Comparison of ENCODE assay signal across 20 mouse cellular contexts in the genomic region with DNA sequence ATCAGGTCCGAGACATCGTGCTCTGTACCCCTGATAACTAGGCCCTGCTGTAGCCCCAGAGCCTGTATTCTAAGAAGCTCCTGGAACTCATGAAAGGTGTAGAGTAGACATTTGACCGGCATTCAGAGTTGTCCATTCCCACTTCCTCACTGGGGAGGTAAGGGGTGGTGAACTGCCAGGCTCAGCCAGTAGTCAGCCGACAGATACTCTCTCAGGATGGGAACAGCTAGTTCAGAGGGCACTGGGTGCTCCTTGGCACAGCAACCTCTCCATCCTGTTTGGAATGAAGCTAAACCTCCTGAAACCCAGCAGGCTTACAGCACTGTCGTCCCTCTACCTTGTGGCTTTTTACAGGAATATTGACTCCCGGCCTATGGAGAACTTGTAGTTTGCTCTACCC. TPM values are rescaled to one million over a fixed set of nuclear protein-coding genes. Genes with fewer than 3 reads are reported as not detected.
"Had no signal": no experiment of that assay in that cellular context is flagged by ENCODE, and none has a peak within 500 bp of the region (broad histone marks: within the 10 kb centered on the region; RNA-seq: fewer than 3 reads in every experiment).

No protein-coding gene starts in this region.

- H3K4me1 ChIP-seq: neural tube, embryonic 12.5 days had no signal

- ATAC-seq: liver, embryonic 12.5 days had no signal

- H3K9me3 ChIP-seq: limb, embryonic 10.5 days; limb, embryonic 13.5 days; liver, embryonic 12.5 days; liver, embryonic 15.5 days; neural tube, embryonic 12.5 days; neural tube, embryonic 15.5 days had no signal

- H3K4me3 ChIP-seq: limb, embryonic 10.5 days; limb, embryonic 13.5 days; liver, embryonic 12.5 days; liver, embryonic 15.5 days; neural tube, embryonic 12.5 days; neural tube, embryonic 15.5 days had no signal

- H3K27me3 ChIP-seq: limb, embryonic 13.5 days; neural tube, embryonic 12.5 days; neural tube, embryonic 15.5 days had no signal

- H3K9ac ChIP-seq: limb, embryonic 13.5 days; liver, embryonic 12.5 days; liver, embryonic 15.5 days; neural tube, embryonic 12.5 days; neural tube, embryonic 15.5 days had no signal

- DNase-seq: kidney, postnatal 14 days; kidney, postnatal 4 days; liver; lung, adult 18-20 months; lung, postnatal 14 days; midbrain, embryonic 14.5 days; right cerebral cortex, adult 18-20 months; right cerebral cortex, postnatal 14 days; right cerebral cortex, postnatal 4 days; thymus, adult 2 months; thymus, postnatal 25 days had no signal

- H3K27ac ChIP-seq: limb, embryonic 10.5 days; limb, embryonic 13.5 days; liver, embryonic 12.5 days; liver, embryonic 15.5 days; neural tube, embryonic 12.5 days; neural tube, embryonic 15.5 days; stomach, postnatal 0 days had no signal

- H3K4me2 ChIP-seq: limb, embryonic 13.5 days; liver, embryonic 12.5 days; liver, embryonic 15.5 days; midbrain, embryonic 11.5 days; neural tube, embryonic 12.5 days; neural tube, embryonic 15.5 days had no signal

- H3K36me3 ChIP-seq: limb, embryonic 10.5 days; limb, embryonic 13.5 days; liver, embryonic 12.5 days; liver, embryonic 15.5 days; neural tube, embryonic 12.5 days; neural tube, embryonic 15.5 days had no signal

RNA-seq across cellular contexts. Expression of a gene that starts 5.8 kb away (rescaled TPM):
- total RNA-seq: megakaryocyte-erythroid progenitor cell, adult 5-6 weeks had no signal
